In the genomic region with DNA sequence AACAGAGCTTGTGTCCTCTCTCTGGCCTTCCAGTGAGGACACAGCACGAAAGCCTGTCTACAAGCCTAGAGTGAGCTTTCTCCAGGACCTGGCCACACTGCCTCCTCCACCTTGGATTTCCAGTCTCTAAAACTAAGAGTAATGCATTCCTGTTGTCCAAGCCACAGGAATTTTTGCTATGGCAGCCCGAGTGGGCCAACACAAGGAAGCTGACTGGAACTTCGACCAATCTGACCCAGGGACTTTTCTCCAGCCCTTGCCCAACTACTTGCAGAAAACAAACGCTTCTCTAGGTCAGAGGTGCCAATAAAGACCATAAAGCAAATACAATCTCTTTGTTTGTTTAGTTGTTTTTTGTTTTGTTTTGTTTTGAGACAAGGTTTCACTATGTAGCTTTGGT, we compare ENCODE assay signal across 24 mouse cellular contexts.
"Had no signal": no experiment of that assay in that cellular context is flagged by ENCODE, and none has a peak within 500 bp of the region (broad histone marks: within the 10 kb centered on the region; RNA-seq: fewer than 3 reads in every experiment).

No protein-coding gene starts in this region.

- H3K27me3 ChIP-seq: heart, embryonic 12.5 days; hindbrain, embryonic 13.5 days; hindbrain, embryonic 15.5 days; kidney, embryonic 15.5 days; limb, embryonic 13.5 days; limb, embryonic 15.5 days; liver, embryonic 12.5 days had no signal

- H3K4me3 ChIP-seq: heart, embryonic 10.5 days; heart, embryonic 12.5 days; hindbrain, embryonic 13.5 days; hindbrain, embryonic 15.5 days; kidney, embryonic 15.5 days; limb, embryonic 13.5 days; limb, embryonic 15.5 days; liver, embryonic 12.5 days had no signal

- H3K36me3 ChIP-seq: heart, embryonic 10.5 days; heart, embryonic 12.5 days; hindbrain, embryonic 13.5 days; hindbrain, embryonic 15.5 days; kidney, embryonic 15.5 days; limb, embryonic 13.5 days; limb, embryonic 15.5 days; liver, embryonic 12.5 days had no signal

- ATAC-seq: hindbrain, postnatal 0 days; intestine, embryonic 16.5 days; liver, embryonic 12.5 days had no signal

- H3K9ac ChIP-seq: heart, embryonic 12.5 days; hindbrain, embryonic 13.5 days; hindbrain, embryonic 15.5 days; kidney, embryonic 15.5 days; limb, embryonic 13.5 days; limb, embryonic 15.5 days; liver, embryonic 12.5 days; liver, embryonic 14.5 days had no signal

- H3K27ac ChIP-seq: heart, embryonic 10.5 days; hindbrain, embryonic 13.5 days; hindbrain, embryonic 15.5 days; hindbrain, postnatal 0 days; kidney, postnatal 0 days; limb, embryonic 13.5 days; limb, embryonic 15.5 days; liver, embryonic 12.5 days; liver, embryonic 14.5 days had no signal

- H3K4me2 ChIP-seq: heart, embryonic 12.5 days; hindbrain, embryonic 13.5 days; hindbrain, embryonic 15.5 days; kidney, embryonic 15.5 days; limb, embryonic 13.5 days; limb, embryonic 15.5 days; liver, embryonic 12.5 days had no signal

- DNase-seq: gastrocnemius, postnatal 14 days; heart, adult 11 months; heart, postnatal 14 days; heart, postnatal 36 days; kidney, adult 11 months; kidney, adult 2 months; kidney, adult 9 months; kidney, postnatal 14 days; kidney, postnatal 36 days; layer of hippocampus, adult 9-11 months; layer of hippocampus, postnatal 36 days; left cerebral cortex, postnatal 4 days had no signal

- H3K9me3 ChIP-seq: heart, embryonic 10.5 days; heart, embryonic 12.5 days; hindbrain, embryonic 13.5 days; hindbrain, embryonic 15.5 days; kidney, embryonic 15.5 days; limb, embryonic 13.5 days; limb, embryonic 15.5 days; liver, embryonic 12.5 days had no signal
